Mouse (Mus musculus): ENCODE data around the gene Sh3gl1. TPM values are rescaled to one million over a fixed set of nuclear protein-coding genes. Genes with fewer than 3 reads are reported as not detected.

Sh3gl1 gene
- polyA plus RNA-seq (2015; fragmentation: Nextera tagmentation; extraction: Ambion mirVana), result 85.7 and 100 TPM in 2 replicates

DNA sequence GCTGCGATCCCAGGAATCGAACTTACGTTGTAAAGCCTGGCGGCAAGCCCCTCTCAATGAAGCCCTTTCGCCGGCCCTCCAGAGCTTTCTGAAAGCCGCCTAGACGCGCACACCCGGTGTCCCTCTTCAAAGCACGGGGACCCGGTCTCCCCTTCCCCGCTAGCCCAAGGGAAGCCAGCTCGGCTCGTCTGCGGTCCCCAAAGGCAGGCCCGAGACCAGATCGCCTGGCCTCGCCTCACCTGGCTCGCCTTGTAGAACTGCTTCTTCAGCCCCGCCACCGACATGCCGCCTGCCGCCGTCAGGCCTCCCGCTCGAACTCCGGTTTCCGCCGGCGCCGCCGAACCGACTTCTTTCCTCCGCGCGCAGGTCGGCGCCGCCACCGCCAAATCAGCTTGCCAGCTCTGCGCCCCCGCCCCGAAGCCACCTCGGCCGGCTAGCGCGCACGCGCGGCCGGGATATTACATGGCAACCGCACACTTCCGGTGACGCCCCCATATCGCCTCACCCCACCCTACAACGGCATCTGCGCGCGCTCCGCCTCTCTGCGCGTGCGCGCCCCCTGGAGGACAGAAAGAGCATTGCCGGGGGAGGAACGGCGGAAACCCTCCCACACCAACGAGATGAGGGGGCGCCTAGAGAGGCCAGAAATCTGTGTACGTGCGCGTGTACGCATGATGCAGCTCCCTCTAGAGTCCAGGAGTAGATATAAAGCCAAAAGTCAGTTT, at the start of gene Sh3gl1:
Gene Sh3gl1, minus strand, starts transcription at position 460 of the 725 bp plus-strand sequence.

DNA sequence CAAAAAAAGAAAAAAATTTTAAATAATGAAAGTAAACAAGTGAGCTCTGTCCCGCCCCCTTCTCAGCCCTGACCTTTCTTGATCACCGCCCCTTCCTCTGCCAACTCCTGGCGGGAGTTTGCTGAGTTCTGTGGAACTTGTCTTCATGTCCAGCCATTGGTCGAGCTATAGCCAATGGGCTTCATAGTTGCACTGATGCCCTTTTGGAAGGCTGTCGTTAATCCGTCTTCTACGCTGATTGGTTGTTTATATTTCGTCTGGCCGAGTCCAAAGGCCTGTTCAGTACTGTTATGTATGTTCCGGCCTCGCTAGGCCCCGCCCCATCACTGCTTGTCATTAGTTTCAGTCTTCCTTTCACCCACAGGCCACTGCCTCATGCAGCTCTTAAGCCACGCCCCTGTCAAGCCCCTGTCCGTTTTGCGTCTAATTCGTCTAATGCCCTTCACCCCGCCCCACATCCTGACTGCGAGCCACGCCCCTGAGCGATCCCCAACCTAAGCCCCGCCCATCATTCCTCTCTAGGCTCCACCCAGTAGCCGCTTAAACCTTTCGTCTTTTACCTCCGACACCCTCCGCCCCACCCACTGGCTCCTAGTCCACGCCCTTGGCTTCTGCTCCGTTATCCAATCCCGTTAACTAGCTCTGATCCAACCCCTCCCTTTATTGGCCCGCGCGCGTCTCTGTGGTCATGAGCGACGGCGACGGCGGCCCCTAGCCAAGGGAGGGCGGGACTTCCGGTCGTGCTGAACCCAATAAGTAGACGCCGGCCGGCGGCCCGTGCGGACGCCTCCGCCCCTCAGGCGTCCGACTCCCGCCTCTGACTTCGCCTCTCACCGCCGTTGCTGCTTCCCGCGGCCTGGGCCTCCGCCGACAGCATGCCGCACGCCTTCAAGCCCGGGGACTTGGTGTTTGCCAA, 42.7 kb upstream of the Sh3gl1 start, which contains the start of gene Hdgfl2:
Gene Hdgfl2, plus strand, starts transcription at position 755 of the 916 bp plus-strand sequence.

DNA sequence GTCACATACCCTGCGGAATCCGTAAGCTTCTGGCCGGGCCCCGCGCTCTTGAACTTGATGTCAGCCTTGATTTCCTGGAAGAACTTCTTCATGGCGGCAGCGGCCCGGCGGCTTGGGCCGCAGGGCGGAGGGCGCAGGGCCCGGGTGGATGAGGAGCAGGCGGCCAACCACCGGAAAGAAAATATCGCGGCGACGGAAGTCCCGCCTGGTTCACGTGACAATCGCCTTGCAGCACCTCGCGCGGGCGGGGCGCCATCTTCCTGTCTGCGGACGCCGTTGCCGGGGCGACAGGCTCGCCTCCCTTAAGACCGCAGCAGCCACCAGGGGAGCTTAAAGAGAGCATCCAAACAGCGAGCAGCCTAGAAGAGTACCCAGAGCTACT, 38.4 kb upstream of the Sh3gl1 start, which contains the start of gene Ubxn6:
Gene Ubxn6, minus strand, starts transcription at position 202 of the 382 bp plus-strand sequence.

DNA sequence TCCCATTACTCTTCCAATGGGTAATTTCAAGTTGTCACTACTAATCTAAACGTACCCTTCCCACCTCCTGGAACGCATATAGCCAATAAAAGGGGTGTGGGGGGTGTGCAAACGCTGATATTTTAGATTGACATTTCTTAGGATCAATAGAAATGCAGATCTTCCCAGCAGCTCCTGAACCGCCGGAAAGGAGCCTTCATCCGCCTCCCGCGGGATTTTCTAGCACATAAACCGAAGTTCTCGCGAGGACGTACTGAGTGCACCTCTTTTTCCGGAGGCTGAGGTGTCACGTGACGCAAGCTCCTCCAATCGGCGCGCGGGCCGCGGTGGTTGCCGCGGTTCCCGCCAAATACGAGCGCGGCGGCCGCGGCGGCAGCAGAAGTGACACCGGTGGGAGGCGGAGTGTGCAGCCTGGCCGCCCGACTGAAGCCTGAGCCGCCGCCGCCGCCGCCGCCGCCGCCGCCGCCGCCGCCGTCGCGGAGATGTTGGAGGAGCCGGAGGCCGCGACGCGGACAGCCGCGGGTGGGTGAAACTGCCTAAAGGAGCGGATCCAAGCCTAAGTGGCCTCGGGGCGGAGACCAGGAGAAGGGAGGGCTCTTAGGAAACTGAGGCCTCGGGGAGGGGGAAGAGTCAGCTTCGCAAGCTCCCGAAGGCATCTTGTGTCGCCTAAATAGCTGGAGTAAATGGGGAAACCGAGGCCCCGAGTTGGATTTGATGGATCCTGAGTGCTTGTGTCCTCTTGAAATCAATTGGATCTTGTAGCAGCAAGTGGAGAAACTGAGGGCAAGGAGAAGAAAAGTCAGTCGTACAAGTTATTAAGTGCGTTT, 3.8 kb upstream of the Sh3gl1 start, which contains the start of gene Chaf1a:
Gene Chaf1a, plus strand, starts transcription at position 410 of the 827 bp plus-strand sequence.

DNA sequence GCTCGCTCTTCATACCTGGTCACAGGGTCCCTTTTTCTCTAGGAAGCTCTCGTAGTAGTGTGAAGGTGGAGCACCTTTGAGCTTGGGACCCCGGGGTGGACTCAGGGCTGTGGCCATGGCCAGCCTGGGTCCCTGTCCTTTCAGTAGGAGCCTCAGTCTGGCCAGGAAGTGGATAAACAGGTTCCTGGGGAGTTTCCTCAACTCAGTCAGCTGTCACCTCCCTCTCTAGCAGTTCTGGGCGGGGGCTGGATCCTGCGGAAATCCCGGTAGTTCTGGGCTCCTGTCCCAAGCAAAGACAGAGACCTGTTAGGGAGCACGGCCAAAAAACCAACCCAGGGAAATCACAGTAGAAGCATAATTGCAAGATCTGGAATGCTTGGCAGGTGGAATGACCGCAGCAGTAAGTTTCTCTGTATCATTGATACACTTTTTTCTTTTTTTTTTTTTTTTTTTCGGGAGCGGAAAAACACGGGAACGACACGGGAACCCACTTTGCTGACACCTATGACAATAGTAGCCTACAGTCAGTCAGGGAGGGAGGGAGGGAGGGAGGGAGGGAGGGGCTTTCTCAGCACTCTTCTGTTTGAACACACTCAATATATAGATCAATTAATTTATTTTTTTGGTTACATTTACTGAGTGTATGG, 30.9 kb downstream of the Sh3gl1 start, which contains the start of the genes Stap2 and Mpnd:
Gene Stap2, minus strand, starts transcription at position 170 of the 647 bp plus-strand sequence.
Gene Mpnd, plus strand, starts transcription at position 297 of the 647 bp plus-strand sequence.

DNA sequence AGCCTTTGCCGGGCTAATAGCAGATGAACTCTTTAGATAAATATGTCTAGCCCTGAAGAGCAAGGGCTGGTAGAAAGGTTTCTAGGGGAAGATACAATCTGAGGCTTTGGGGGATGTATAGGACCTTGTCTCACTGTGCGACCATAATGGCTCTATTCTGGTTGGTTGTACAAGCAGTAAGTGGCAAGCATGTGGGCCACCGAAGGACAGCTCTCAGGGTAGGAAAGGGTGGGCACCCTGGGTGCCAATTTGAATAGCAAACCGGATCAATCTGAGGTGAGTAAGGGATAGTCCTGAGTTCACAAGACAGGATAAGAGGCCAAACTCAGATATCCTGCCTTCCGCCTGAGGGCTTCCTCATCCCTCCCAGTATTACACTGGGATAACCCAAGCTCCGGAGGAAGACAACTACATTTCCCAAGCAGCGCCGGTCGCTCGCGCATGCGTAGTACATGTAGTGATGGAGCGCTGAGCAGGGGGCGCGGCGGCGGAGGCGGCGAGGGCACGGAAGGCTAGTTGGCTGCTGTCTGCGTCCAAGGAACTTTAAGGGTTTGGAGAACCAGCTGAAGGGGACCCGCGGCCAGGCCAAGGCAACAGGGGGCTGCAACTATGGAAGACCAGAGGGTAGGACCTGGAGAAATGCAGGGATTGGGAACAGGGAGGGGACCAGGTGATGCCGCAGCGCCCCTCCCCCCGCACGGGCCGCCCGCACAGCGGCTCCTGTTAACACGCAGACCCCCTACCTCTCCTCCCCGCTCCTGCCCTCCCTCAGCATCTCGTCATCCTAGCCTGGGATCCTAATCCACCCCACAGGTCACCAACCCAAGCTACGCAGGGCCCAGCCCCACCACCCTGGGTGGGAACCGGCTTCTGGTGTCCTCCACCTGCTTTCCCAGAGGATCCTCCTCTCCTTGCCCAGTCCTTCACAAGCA, 50.1 kb downstream of the Sh3gl1 start, which contains the start of gene Fsd1:
Gene Fsd1, plus strand, starts transcription at position 480 of the 932 bp plus-strand sequence.

DNA sequence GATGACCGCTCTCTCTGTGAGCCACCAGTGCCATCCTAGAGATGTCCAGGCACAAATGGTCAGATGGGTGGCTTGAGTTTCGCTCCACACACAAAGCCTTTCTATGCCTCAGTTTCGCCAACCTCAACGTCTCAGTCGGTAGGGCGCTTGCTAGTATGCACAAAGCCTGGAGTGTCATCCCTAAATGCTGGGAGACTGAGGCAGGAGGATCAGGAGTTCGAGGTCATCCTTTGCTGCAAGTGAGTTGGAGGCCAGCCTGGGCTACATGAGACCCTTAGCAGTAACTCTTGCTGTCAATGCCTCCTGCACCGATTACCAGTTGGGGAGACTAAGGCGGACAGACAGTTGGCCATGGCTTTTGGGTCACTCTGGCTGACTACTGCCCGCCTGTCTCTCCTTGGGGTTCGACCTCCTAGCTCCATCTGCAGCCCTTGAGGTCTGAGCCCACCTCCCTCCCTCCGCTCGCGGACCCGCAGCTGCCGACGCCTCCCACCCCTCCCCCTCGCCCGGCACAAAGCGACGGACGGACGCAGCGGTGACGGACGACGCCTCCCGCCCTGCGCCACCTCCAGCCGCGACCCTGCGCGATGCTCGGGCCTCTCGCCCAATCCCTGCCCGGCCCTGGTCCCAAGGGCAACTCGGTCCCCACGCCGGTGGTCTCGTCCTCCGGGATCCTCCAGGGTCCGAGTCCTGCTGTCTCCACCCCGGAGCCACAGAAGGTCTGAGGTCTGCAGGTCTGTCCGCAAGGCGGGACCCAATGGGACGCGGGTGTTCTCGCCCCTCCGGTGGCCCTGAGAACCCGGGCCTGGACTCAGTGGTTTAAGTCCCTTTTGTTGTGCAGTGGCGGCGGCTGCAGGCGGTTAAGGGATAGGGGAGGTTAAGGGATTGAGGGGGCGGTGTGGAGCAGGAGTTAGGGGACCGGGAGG, 66.2 kb downstream of the Sh3gl1 start, which contains the start of gene Shd:
Gene Shd, plus strand, starts transcription at position 502 of the 926 bp plus-strand sequence.

Other genes with a start within 250 kb of the Sh3gl1 start
- gene Zfp119a, start 157.7 kb downstream of the Sh3gl1 start, polyA plus RNA-seq (2015; fragmentation: Nextera tagmentation; extraction: Ambion mirVana), result 5.5 and 6.0 TPM in 2 replicates
- gene Zfp959, start 144.5 kb downstream of the Sh3gl1 start, polyA plus RNA-seq (2015; fragmentation: Nextera tagmentation; extraction: Ambion mirVana), result 7.9 and 8.5 TPM in 2 replicates
- gene Zfp119b, start 87.1 kb downstream of the Sh3gl1 start, polyA plus RNA-seq (2015; fragmentation: Nextera tagmentation; extraction: Ambion mirVana), result 5.9 and 6.2 TPM in 2 replicates
- 2.3 and 3.0 TPM in 2 replicates for gene Ebi3, start 84.0 kb downstream of the Sh3gl1 start, polyA plus RNA-seq (2015; fragmentation: Nextera tagmentation; extraction: Ambion mirVana)
- gene Yju2, start 77.5 kb downstream of the Sh3gl1 start, polyA plus RNA-seq (2015; fragmentation: Nextera tagmentation; extraction: Ambion mirVana), result 12.7 and 14.0 TPM in 2 replicates
- gene Shd, start 66.2 kb downstream of the Sh3gl1 start, polyA plus RNA-seq (2015; fragmentation: Nextera tagmentation; extraction: Ambion mirVana), result 0.92 and 1.1 TPM in 2 replicates
- gene Fsd1, start 50.1 kb downstream of the Sh3gl1 start, polyA plus RNA-seq (2015; fragmentation: Nextera tagmentation; extraction: Ambion mirVana), result 0.73 and 0.79 TPM in 2 replicates
- gene Stap2, start 31.1 kb downstream of the Sh3gl1 start, polyA plus RNA-seq (2015; fragmentation: Nextera tagmentation; extraction: Ambion mirVana), result 19.1 and 20.0 TPM in 2 replicates
- 32.2 and 34.7 TPM in 2 replicates for gene Mpnd, start 30.9 kb downstream of the Sh3gl1 start, polyA plus RNA-seq (2015; fragmentation: Nextera tagmentation; extraction: Ambion mirVana)
- 4.9 and 7.4 TPM in 2 replicates for gene Chaf1a, start 3.8 kb upstream of the Sh3gl1 start, polyA plus RNA-seq (2015; fragmentation: Nextera tagmentation; extraction: Ambion mirVana)
- gene Ubxn6, start 38.4 kb upstream of the Sh3gl1 start, polyA plus RNA-seq (2015; fragmentation: Nextera tagmentation; extraction: Ambion mirVana), result 43.9 and 47.2 TPM in 2 replicates
- 53.5 and 57.9 TPM in 2 replicates for gene Hdgfl2, start 43.0 kb upstream of the Sh3gl1 start, polyA plus RNA-seq (2015; fragmentation: Nextera tagmentation; extraction: Ambion mirVana)
- 13.1 and 16.2 TPM in 2 replicates for gene Plin4, start 73.2 kb upstream of the Sh3gl1 start, polyA plus RNA-seq (2015; fragmentation: Nextera tagmentation; extraction: Ambion mirVana)
- 0.14 and 0.21 TPM in 2 replicates for gene Plin5, start 81.0 kb upstream of the Sh3gl1 start, polyA plus RNA-seq (2015; fragmentation: Nextera tagmentation; extraction: Ambion mirVana)
- gene Lrg1, start 85.4 kb upstream of the Sh3gl1 start, polyA plus RNA-seq (2015; fragmentation: Nextera tagmentation; extraction: Ambion mirVana), result 3.4 and 7.2 TPM in 2 replicates
- 0.37 and 0.85 TPM in 2 replicates for gene Sema6b, start 103.7 kb upstream of the Sh3gl1 start, polyA plus RNA-seq (2015; fragmentation: Nextera tagmentation; extraction: Ambion mirVana)
- 3.6 and 4.2 TPM in 2 replicates for gene Tnfaip8l1, start 125.8 kb upstream of the Sh3gl1 start, polyA plus RNA-seq (2015; fragmentation: Nextera tagmentation; extraction: Ambion mirVana)
- gene Mydgf, start 147.3 kb upstream of the Sh3gl1 start, polyA plus RNA-seq (2015; fragmentation: Nextera tagmentation; extraction: Ambion mirVana), result 75.0 and 82.0 TPM in 2 replicates
- 18.3 and 21.8 TPM in 2 replicates for gene Dpp9, start 182.3 kb upstream of the Sh3gl1 start, polyA plus RNA-seq (2015; fragmentation: Nextera tagmentation; extraction: Ambion mirVana)
- 8.4 and 9.1 TPM in 2 replicates for gene Fem1a, start 220.2 kb upstream of the Sh3gl1 start, polyA plus RNA-seq (2015; fragmentation: Nextera tagmentation; extraction: Ambion mirVana)
- gene Ticam1, start 240.2 kb upstream of the Sh3gl1 start, polyA plus RNA-seq (2015; fragmentation: Nextera tagmentation; extraction: Ambion mirVana), result 3.3 and 3.6 TPM in 2 replicates

Data from urinary bladder, postnatal 0 days (tissue).